Mouse (Mus musculus) embryonic facial prominence, embryonic 13.5 days (tissue): ENCODE measurements around the gene Mme. TPM values are rescaled to one million over a fixed set of nuclear protein-coding genes. Genes with fewer than 3 reads are reported as not detected.

Experiments used
- ATAC-seq: fragments of 200-750 bp; cut with Nextera tagmentation; 2 replicates; pipeline ENCODE4 v1.8.0; 2017; ENCODE audit warnings: low read depth; ENCODE audit not compliant: insufficient number of reproducible peaks, insufficient read depth, low FRiP score, low TSS enrichment
- H3K27ac ChIP-seq: fragments of 300-500 bp; sonication (generic); 2 replicates; pipeline ENCODE4 v1.5.1; 2015; ENCODE audit warnings: moderate library complexity, mild to moderate bottlenecking, inconsistent platforms
- H3K27me3 ChIP-seq: fragments of 300-500 bp; sonication (generic); 2 replicates; pipeline ENCODE4 v1.6.1; 2015; ENCODE audit warnings: mild to moderate bottlenecking, inconsistent platforms
- H3K36me3 ChIP-seq: fragments of 300-500 bp; sonication (generic); 2 replicates; pipeline ENCODE4 v1.6.1; 2015; ENCODE audit warnings: mild to moderate bottlenecking, inconsistent platforms
- H3K4me1 ChIP-seq: fragments of 300-500 bp; sonication (generic); 2 replicates; pipeline ENCODE4 v1.6.1; 2015; ENCODE audit warnings: inconsistent platforms
- H3K4me2 ChIP-seq: fragments of 300-500 bp; sonication (generic); 2 replicates; pipeline ENCODE4 v1.6.1; 2015; ENCODE audit warnings: moderate library complexity, mild to moderate bottlenecking, inconsistent platforms
- H3K4me3 ChIP-seq: fragments of 300-500 bp; sonication (generic); 2 replicates; pipeline ENCODE4 v1.5.1; 2015; ENCODE audit warnings: mild to moderate bottlenecking, inconsistent platforms
- H3K9ac ChIP-seq: fragments of 300-500 bp; sonication (generic); 2 replicates; pipeline ENCODE4 v1.6.1; 2015; ENCODE audit warnings: mild to moderate bottlenecking, inconsistent platforms
- H3K9me3 ChIP-seq: fragments of 300-500 bp; sonication (generic); 2 replicates; pipeline ENCODE4 v1.6.1; 2016; ENCODE audit warnings: inconsistent platforms
- WGBS: fragments of 180-500 bp; shearing (Covaris S2); methylation state at CpG from one replicate; pipeline ENCODE4 v1.1.7; 2015; ENCODE audit warnings: mixed read lengths; 5-methylcytosine and 5-hydroxymethylcytosine counted together
- polyA plus RNA-seq: library from polyadenylated mRNA; unstranded; fragments of >200 nt; fragmentation: Nextera tagmentation; extraction: Ambion mirVana; gene quantifications from 2 replicates; pipeline ENCODE4 v1.2.1, GENCODE M21; 2015

Mme gene
- polyA plus RNA-seq, 1 experiment from 2014 or later, result 67.4 TPM

GRCm38 (mm10) chr3:63351680-63352260, 110.4 kb downstream of the Mme start:
- H3K4me3 ChIP-seq, result no peak overlapping the region
- 75% methylated on average over 1 of the region's 1 CpGs for WGBS
- no peak overlapping the region for H3K4me2 ChIP-seq
- H3K9me3 ChIP-seq, result no peaks in the 10 kb centered on the region
- no peak overlapping the region for H3K27ac ChIP-seq
- no peak overlapping the region for H3K9ac ChIP-seq
- no peak for ATAC-seq
- no peaks in the 10 kb centered on the region for H3K27me3 ChIP-seq
- H3K4me1 ChIP-seq, result peaks cover 4% of the 10 kb centered on the region; the same call in 1 of the 2 replicates
- peaks cover 51% of the 10 kb centered on the region for H3K36me3 ChIP-seq

GRCm38 (mm10) chr3:63359512-63359911, 118.2 kb downstream of the Mme start:
- Histone ChIP-seq H3K27me3 (no peaks in the 10 kb centered on the region), H3K4me2 (no peak overlapping the region), H3K27ac (no peak overlapping the region), H3K4me3 (no peak overlapping the region), H3K36me3 (peaks cover 7% of the 10 kb centered on the region), H3K9ac (no peak overlapping the region), H3K4me1 (no peaks in the 10 kb centered on the region), H3K9me3 (no peaks in the 10 kb centered on the region)
- WGBS, result 91% methylated on average over 1 of the region's 1 CpGs
- ATAC-seq, result no peak

- H3K9ac ChIP-seq, result no peak overlapping the region
- H3K9me3 ChIP-seq, result no peaks in the 10 kb centered on the region
- ATAC-seq, result no peak
- no peaks in the 10 kb centered on the region for H3K4me1 ChIP-seq
- H3K4me2 ChIP-seq, result no peak overlapping the region
- no peak overlapping the region for H3K4me3 ChIP-seq
- WGBS, result 71% methylated on average over 2 of the region's 2 CpGs
- no peak overlapping the region for H3K27ac ChIP-seq
- no peaks in the 10 kb centered on the region for H3K27me3 ChIP-seq
- peaks cover 19% of the 10 kb centered on the region for H3K36me3 ChIP-seq
Observed at GRCm38 (mm10) chr3:63384989-63385388, 143.7 kb downstream of the Mme start.

- ATAC-seq, result no peak
- Histone ChIP-seq H3K27me3 (no peaks in the 10 kb centered on the region), H3K4me2 (no peak overlapping the region), H3K4me1 (no peaks in the 10 kb centered on the region), H3K36me3 (no peaks in the 10 kb centered on the region), H3K27ac (no peak overlapping the region), H3K9me3 (no peaks in the 10 kb centered on the region), H3K4me3 (no peak overlapping the region), H3K9ac (no peak overlapping the region)
- WGBS, result 85% methylated on average over 2 of the region's 2 CpGs
Observed at GRCm38 (mm10) chr3:63390774-63391173, 149.4 kb downstream of the Mme start.

- Histone ChIP-seq H3K4me1 (no peaks in the 10 kb centered on the region), H3K36me3 (no peaks in the 10 kb centered on the region), H3K9me3 (no peaks in the 10 kb centered on the region), H3K4me2 (no peak overlapping the region), H3K27ac (no peak overlapping the region), H3K4me3 (no peak overlapping the region), H3K27me3 (no peaks in the 10 kb centered on the region), H3K9ac (no peak overlapping the region)
- 75% methylated on average over 2 of the region's 2 CpGs for WGBS
- ATAC-seq, result no peak
Observed at GRCm38 (mm10) chr3:63391348-63391747, 150.0 kb downstream of the Mme start.

- Histone ChIP-seq H3K36me3 (no peaks in the 10 kb centered on the region), H3K27ac (no peak overlapping the region), H3K4me2 (no peak overlapping the region), H3K27me3 (no peaks in the 10 kb centered on the region), H3K9ac (no peak overlapping the region), H3K4me1 (no peaks in the 10 kb centered on the region), H3K4me3 (no peak overlapping the region), H3K9me3 (no peaks in the 10 kb centered on the region)
- 79% methylated on average over 4 of the region's 4 CpGs for WGBS
- ATAC-seq, result no peak
Observed at GRCm38 (mm10) chr3:63394424-63394941, 153.1 kb downstream of the Mme start.

GRCm38 (mm10) chr3:63398171-63398570, 156.8 kb downstream of the Mme start:
- H3K9ac ChIP-seq, result no peak overlapping the region
- H3K4me1 ChIP-seq, result no peaks in the 10 kb centered on the region
- no peaks in the 10 kb centered on the region for H3K36me3 ChIP-seq
- 89% methylated on average over 4 of the region's 4 CpGs for WGBS
- no peak for ATAC-seq
- H3K27ac ChIP-seq, result no peak overlapping the region
- no peak overlapping the region for H3K4me2 ChIP-seq
- no peaks in the 10 kb centered on the region for H3K9me3 ChIP-seq
- no peak overlapping the region for H3K4me3 ChIP-seq
- no peaks in the 10 kb centered on the region for H3K27me3 ChIP-seq

GRCm38 (mm10) chr3:63406438-63406837, 165.1 kb downstream of the Mme start:
- H3K36me3 ChIP-seq, result no peaks in the 10 kb centered on the region
- H3K4me3 ChIP-seq, result no peak overlapping the region
- ATAC-seq, result no peak
- H3K27ac ChIP-seq, result no peak overlapping the region
- no peak overlapping the region for H3K9ac ChIP-seq
- no peaks in the 10 kb centered on the region for H3K9me3 ChIP-seq
- WGBS, result 84% methylated on average over 3 of the region's 3 CpGs
- no peaks in the 10 kb centered on the region for H3K27me3 ChIP-seq
- no peak overlapping the region for H3K4me2 ChIP-seq
- no peaks in the 10 kb centered on the region for H3K4me1 ChIP-seq

GRCm38 (mm10) chr3:63411006-63411405, 169.7 kb downstream of the Mme start:
- H3K27ac ChIP-seq, result no peak overlapping the region
- no peak for ATAC-seq
- H3K4me1 ChIP-seq, result peaks cover 13% of the 10 kb centered on the region
- H3K27me3 ChIP-seq, result no peaks in the 10 kb centered on the region
- no peak overlapping the region for H3K4me3 ChIP-seq
- H3K4me2 ChIP-seq, result no peak overlapping the region
- 92% methylated on average over 4 of the region's 4 CpGs for WGBS
- no peak overlapping the region for H3K9ac ChIP-seq
- H3K36me3 ChIP-seq, result no peaks in the 10 kb centered on the region
- H3K9me3 ChIP-seq, result no peaks in the 10 kb centered on the region

GRCm38 (mm10) chr3:63412220-63412937, 171.0 kb downstream of the Mme start:
- Histone ChIP-seq H3K4me3 (no peak overlapping the region), H3K27ac (peak overlapping the region; percentile 35; the same call in 1 of the 2 replicates), H3K27me3 (no peaks in the 10 kb centered on the region), H3K4me2 (no peak overlapping the region), H3K9me3 (no peaks in the 10 kb centered on the region), H3K4me1 (peaks cover 13% of the 10 kb centered on the region), H3K9ac (no peak overlapping the region), H3K36me3 (no peaks in the 10 kb centered on the region)
- WGBS, result 28% methylated on average over 6 of the region's 6 CpGs
- 0 out of 2 replicates have a peak, but pooled peaks have one; percentile 59 for ATAC-seq

GRCm38 (mm10) chr3:63413046-63413911, 171.9 kb downstream of the Mme start:
- H3K27me3 ChIP-seq, result no peaks in the 10 kb centered on the region
- peak overlapping the region; percentile 40 for H3K27ac ChIP-seq
- ATAC-seq, result no peak
- H3K4me1 ChIP-seq, result peaks cover 13% of the 10 kb centered on the region
- H3K36me3 ChIP-seq, result no peaks in the 10 kb centered on the region
- H3K4me2 ChIP-seq, result no peak overlapping the region
- H3K9me3 ChIP-seq, result no peaks in the 10 kb centered on the region
- no peak overlapping the region for H3K4me3 ChIP-seq
- H3K9ac ChIP-seq, result no peak overlapping the region
- WGBS, result 48% methylated on average over 6 of the region's 6 CpGs
